Mouse (Mus musculus) lung, postnatal 0 days (tissue): ENCODE measurements around the gene Gpr137.

Experiments used
- CTCF ChIP-seq: IDR thresholded peaks from 2 replicates; pipeline ENCODE4 v1.5.1; 2016; ENCODE audit warnings: antibody characterized with exemption, mild to moderate bottlenecking
- EP300 ChIP-seq: IDR thresholded peaks from 2 replicates; pipeline ENCODE4 v1.6.1; 2016; ENCODE audit warnings: antibody characterized with exemption, mild to moderate bottlenecking, control low read depth

- no peak for TF ChIP-seq EP300
- no peak for TF ChIP-seq CTCF
These were observed 39.2 kb downstream of the Gpr137 start for GRCm38 (mm10) chr19:6903031-6903430.
